9 mouse cellular contexts compared by ENCODE assay signal in the genomic region with DNA sequence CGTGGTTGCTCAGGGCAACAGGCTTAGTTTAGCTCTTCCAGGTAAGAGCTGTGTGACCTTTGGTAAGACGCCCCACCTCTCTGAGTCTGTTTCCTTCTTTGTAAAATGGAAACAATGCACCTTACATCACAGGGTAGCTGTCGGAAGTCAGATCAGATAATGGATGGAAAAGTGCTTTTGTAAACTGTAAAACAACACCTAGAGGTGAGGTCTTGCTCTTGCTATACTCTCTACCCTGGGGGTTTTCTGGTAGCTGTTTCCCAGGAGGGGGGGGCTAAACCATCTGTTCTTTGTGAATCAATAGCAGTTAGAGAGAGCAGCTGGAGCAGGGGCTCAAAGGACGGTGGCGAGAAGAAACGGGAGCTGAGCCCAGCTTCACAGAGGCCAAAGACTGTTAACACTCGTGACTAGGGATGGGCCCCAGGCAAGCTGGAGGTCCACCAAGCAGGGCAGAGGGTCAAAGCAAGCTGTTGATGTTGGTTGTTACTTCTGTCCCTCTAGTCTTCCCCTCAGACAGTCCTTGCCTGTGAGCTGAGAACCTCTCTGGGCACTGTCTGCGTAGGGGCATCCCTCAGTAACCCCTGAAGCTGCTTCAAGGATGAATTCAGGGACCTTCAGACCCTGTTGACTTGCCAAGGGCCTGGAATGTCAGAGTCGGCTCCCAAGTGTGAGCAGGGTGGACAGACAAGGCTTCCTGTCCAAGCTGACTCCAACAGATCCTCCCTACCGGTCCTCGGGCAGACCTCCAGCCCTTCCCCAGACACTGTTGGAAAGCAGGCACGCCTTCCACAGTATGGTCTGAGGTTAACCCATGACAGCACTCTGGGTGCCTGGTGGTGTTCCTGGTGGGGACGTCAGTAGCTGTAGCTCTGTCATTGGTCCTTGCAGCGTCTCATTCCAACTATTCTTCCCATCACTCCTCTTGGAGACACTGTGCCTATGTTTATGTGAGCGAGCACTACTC. TPM values are rescaled to one million over a fixed set of nuclear protein-coding genes. Genes with fewer than 3 reads are reported as not detected.
DNase-seq lines count a peak whose midpoint lies in the region; ATAC-seq lines count a peak whose summit lies in the region.
"Had no signal": no experiment of that assay in that cellular context is flagged by ENCODE, and none has a peak within 500 bp of the region (broad histone marks: within the 10 kb centered on the region; RNA-seq: fewer than 3 reads in every experiment).

No protein-coding gene starts in this region.

- H3K4me1 ChIP-seq in kidney, embryonic 15.5 days, result peaks cover 9% of the 10 kb centered on the region
- no peaks in the 10 kb centered on the region for H3K4me1 ChIP-seq in liver, embryonic 11.5 days (replicated peaks; ENCODE audit: control insufficient read depth, insufficient read depth, low read length)
- H3K4me1 ChIP-seq: liver, embryonic 15.5 days had no signal

- H3K27ac ChIP-seq in kidney, embryonic 15.5 days, result no peak overlapping the region
- H3K27ac ChIP-seq in liver, embryonic 11.5 days (ENCODE audit: low read depth, low read length), result no peak overlapping the region
- H3K27ac ChIP-seq: liver, embryonic 15.5 days had no signal

- no peak overlapping the region for H3K4me3 ChIP-seq in kidney, embryonic 15.5 days (replicated peaks)
- H3K4me3 ChIP-seq in liver, embryonic 11.5 days (ENCODE audit: low read depth, low read length), result no peak overlapping the region
- H3K4me3 ChIP-seq: liver, embryonic 15.5 days had no signal

- H3K9ac ChIP-seq in kidney, embryonic 15.5 days, result no peak overlapping the region
- H3K9ac ChIP-seq in liver, embryonic 11.5 days (ENCODE audit: low read depth, low read length), result no peak overlapping the region
- H3K9ac ChIP-seq: liver, embryonic 15.5 days had no signal

- DNase-seq in CD4-positive, CD25-positive, alpha-beta regulatory T cell, adult 2 months (ENCODE audit: low read depth, low spot score), result peak; percentile 90
- DNase-seq in T-cell, adult 2 months (ENCODE audit: low spot score), result peak; percentile 77
- peak; percentile 81 for DNase-seq in heart, adult 8-10 months (ENCODE audit: low spot score)
- peak; percentile 92 for DNase-seq in naive thymus-derived CD4-positive, alpha-beta T cell, adult 2 months (ENCODE audit: low read depth)
- no peak for DNase-seq in frontal cortex, postnatal 25 days (ENCODE audit: low spot score in 2 of 2)
- no peak for DNase-seq in frontal cortex, postnatal 10 days (ENCODE audit: low spot score in 2 of 2)
- DNase-seq in liver, embryonic 11.5 days (ENCODE audit: low spot score), result no peak

- H3K36me3 ChIP-seq in kidney, embryonic 15.5 days, result no peaks in the 10 kb centered on the region
- H3K36me3 ChIP-seq in liver, embryonic 11.5 days (ENCODE audit: control insufficient read depth, insufficient read depth, low read length), result no peaks in the 10 kb centered on the region
- H3K36me3 ChIP-seq: liver, embryonic 15.5 days had no signal

- H3K27me3 ChIP-seq in kidney, embryonic 15.5 days, result no peaks in the 10 kb centered on the region
- H3K27me3 ChIP-seq in liver, embryonic 11.5 days (replicated peaks; ENCODE audit: control insufficient read depth, insufficient read depth, low read length), result no peaks in the 10 kb centered on the region

- no peaks in the 10 kb centered on the region for H3K9me3 ChIP-seq in kidney, embryonic 15.5 days (replicated peaks)
- H3K9me3 ChIP-seq in liver, embryonic 11.5 days (ENCODE audit: control insufficient read depth, low read length), result no peaks in the 10 kb centered on the region
- H3K9me3 ChIP-seq: liver, embryonic 15.5 days had no signal

- 55% methylated on average over 15 of the region's 15 CpGs for WGBS in kidney, embryonic 15.5 days
- WGBS in liver, embryonic 11.5 days, result 49% methylated on average over 15 of the region's 15 CpGs

- ATAC-seq in kidney, embryonic 15.5 days (replicated peaks; ENCODE audit: low FRiP score), result peak; percentile 58; the same call in 1 of the 2 replicates
- no peak for ATAC-seq in liver, embryonic 11.5 days (replicated peaks; ENCODE audit: low FRiP score)

- no peak overlapping the region for H3K4me2 ChIP-seq in kidney, embryonic 15.5 days
- H3K4me2 ChIP-seq in liver, embryonic 11.5 days, result no peak overlapping the region
- H3K4me2 ChIP-seq: liver, embryonic 15.5 days had no signal

RNA-seq across cellular contexts. Expression of a gene that starts 7.1 kb away (rescaled TPM):
- 1 to 10 TPM in 1 of 4 experiments, under 1 TPM in 2, not detected in 1; 0.54 to 1.2 (median 1.00) TPM for total RNA-seq in heart, adult 8-10 months (2022)
- not detected in 2 replicates for polyA plus RNA-seq in kidney, embryonic 15.5 days (2015; fragmentation: Nextera tagmentation; extraction: Ambion mirVana)
- polyA plus RNA-seq in liver, embryonic 11.5 days (2014; fragmentation: Nextera tagmentation; extraction: Ambion mirVana), result not detected in 2 replicates

Comparison
In these comparisons a context has a peak if more than half of its experiments do, and no peak if none do; other contexts are left out.
1. DNase-seq: peak in CD4-positive, CD25-positive, alpha-beta regulatory T cell, adult 2 months (single experiment), T-cell, adult 2 months (single experiment), heart, adult 8-10 months (single experiment) and naive thymus-derived CD4-positive, alpha-beta T cell, adult 2 months (single experiment); none in frontal cortex, postnatal 25 days (0 of 2), frontal cortex, postnatal 10 days (0 of 2) and liver, embryonic 11.5 days (single experiment).